Mouse (Mus musculus): ENCODE measurements around the gene Sprr1a. TPM values are rescaled to one million over a fixed set of nuclear protein-coding genes. Genes with fewer than 3 reads are reported as not detected.

Sprr1a gene
- 0.15 TPM in 1 of 2 replicates, not detected in the other for polyA plus RNA-seq (2021; fragmentation: Nextera tagmentation)
- long read RNA-seq, experiment 1, partial matches to known transcripts, result 0 of 1 reads
- long read RNA-seq, experiment 1, other reads (novel, unspliced or antisense), result 0 of 1 reads
- long read RNA-seq, experiment 2, result 0 reads

DNA sequence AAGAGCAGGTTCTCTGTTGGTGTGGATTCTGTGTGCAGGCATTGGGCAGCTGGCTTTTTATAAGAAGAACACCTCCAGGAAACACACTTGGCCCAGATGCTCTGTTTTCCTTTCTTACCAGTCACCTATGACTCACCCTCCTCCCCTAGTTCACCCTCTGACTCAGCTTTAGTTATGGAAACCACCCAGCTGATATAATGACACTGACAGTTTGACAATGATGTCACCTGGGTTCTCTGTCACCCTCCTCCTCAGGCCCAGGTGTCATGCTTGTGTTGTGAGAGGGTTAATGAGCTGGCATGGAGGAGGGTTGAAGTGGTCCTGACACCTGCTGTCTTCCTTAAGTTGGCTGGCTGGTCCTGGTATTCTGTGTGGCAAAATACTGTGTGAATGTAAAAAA lies at the start of gene Sprr1a:
Gene Sprr1a, minus strand, starts transcription at position 33 of the 400 bp plus-strand sequence.

DNA sequence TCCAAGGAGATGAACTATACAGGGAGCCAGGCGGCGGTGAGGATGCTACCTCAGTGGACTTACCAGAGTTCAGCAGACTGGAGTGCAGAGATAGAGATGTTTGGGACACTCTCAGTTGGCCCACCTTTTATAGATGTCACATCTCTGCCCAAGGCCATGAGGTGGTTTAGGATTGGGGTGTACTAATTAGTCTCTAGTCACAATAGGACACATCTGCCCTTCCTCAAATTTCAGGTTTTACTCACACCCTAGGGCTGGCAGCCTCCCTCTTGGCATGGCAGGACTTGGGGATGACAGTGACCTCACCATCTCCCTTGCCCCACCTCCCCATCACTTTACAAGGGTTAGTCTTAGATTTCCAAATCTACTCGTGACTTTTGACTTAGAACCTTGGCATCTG lies 48.7 kb upstream of the Sprr1a start, which contains the start of gene 2310046K23Rik:
Gene 2310046K23Rik, minus strand, starts transcription at position 101 of the 400 bp plus-strand sequence.

DNA sequence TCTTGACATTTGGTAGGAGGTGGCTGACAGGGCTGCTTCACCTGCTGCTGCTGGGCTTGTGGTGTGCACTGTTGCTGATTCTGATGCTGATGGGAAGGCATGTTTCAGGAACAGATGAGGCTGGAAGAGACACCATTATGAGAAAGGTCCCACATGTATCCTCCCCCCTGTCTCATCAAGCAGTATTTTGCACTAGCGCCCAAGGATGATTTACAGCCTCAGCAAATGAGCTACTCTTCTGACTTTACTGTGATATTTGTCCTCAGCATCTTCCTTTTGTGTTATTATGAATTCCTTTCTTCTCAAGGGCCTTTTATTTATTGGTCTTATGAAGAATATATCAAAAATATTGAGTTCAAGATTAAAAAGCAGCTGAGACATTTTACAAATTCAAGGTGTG lies 14.7 kb upstream of the Sprr1a start, which contains the start of gene Sprr4:
Gene Sprr4, minus strand, starts transcription at position 101 of the 400 bp plus-strand sequence.

DNA sequence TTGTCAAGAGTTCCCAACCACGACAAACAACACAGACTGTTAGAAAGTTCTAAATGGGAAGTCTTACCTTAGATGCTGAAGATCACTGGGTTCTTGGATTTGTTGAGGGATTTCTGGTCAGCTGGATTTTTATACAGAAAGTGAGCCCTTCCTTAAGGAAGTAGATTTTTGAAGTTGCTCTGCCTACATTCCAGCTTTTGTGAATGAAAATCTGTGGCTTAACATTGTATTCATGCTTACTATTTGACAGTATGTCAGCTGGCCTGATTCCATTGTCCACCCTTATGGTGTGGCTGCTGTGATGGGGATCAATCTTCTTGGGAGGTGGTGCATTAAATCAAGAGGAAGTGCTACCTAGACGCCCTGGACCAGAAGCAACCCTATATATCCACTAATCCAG lies 27.1 kb downstream of the Sprr1a start, which contains the start of gene Sprr3:
Gene Sprr3, minus strand, starts transcription at position 101 of the 400 bp plus-strand sequence.

DNA sequence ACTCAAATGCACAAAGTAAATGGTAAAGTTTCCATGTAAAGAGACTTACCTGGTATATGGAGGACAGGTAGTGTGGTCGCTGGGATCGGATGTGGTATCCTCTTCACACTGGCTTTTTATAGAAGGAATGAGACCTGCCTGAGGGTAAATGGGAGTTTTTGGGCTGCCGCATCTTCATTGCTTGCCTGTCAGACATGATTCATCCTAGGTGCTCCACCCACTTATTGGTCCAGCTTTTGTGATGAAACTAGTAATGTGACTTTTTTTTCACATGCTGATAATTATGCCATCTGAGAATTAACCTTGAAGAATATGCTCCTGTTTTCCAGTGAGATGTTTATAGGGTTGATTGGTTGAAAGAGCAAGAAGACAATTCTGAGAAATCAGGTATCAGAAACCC lies 47.0 kb downstream of the Sprr1a start, which contains the start of gene Sprr1b:
Gene Sprr1b, minus strand, starts transcription at position 101 of the 400 bp plus-strand sequence.

Other genes starting within 250 kb of the Sprr1a start
- not detected in 2 replicates for gene Sprr2a3, start 200.5 kb downstream of the Sprr1a start, polyA plus RNA-seq (2021; fragmentation: Nextera tagmentation)
- gene Sprr2b, start 169.3 kb downstream of the Sprr1a start, polyA plus RNA-seq (2021; fragmentation: Nextera tagmentation), result not detected in 2 replicates
- gene Sprr2d, start 146.8 kb downstream of the Sprr1a start, polyA plus RNA-seq (2021; fragmentation: Nextera tagmentation), result not detected in 2 replicates
- not detected in 2 replicates for gene Sprr2e, start 133.8 kb downstream of the Sprr1a start, polyA plus RNA-seq (2021; fragmentation: Nextera tagmentation)
- not detected in 2 replicates for gene Sprr2f, start 120.7 kb downstream of the Sprr1a start, polyA plus RNA-seq (2021; fragmentation: Nextera tagmentation)
- gene Sprr2h, start 100.2 kb downstream of the Sprr1a start, polyA plus RNA-seq (2021; fragmentation: Nextera tagmentation), result not detected in 2 replicates
- gene Sprr2i, start 77.9 kb downstream of the Sprr1a start, polyA plus RNA-seq (2021; fragmentation: Nextera tagmentation), result not detected in 2 replicates
- not detected in 2 replicates for gene Sprr2j-ps, start 67.8 kb downstream of the Sprr1a start, polyA plus RNA-seq (2021; fragmentation: Nextera tagmentation)
- gene Gm9774, start 56.5 kb downstream of the Sprr1a start, polyA plus RNA-seq (2021; fragmentation: Nextera tagmentation), result 1.4 and 1.7 TPM in 2 replicates
- gene Sprr2k, start 53.3 kb downstream of the Sprr1a start, polyA plus RNA-seq (2021; fragmentation: Nextera tagmentation), result not detected in 2 replicates
- gene Sprr1b, start 47.1 kb downstream of the Sprr1a start, polyA plus RNA-seq (2021; fragmentation: Nextera tagmentation), result not detected in 2 replicates
- gene Sprr3, start 27.2 kb downstream of the Sprr1a start, polyA plus RNA-seq (2021; fragmentation: Nextera tagmentation), result not detected in 2 replicates
- gene Sprr4, start 14.6 kb upstream of the Sprr1a start, polyA plus RNA-seq (2021; fragmentation: Nextera tagmentation), result not detected in 2 replicates
- gene 2310046K23Rik, start 48.6 kb upstream of the Sprr1a start, polyA plus RNA-seq (2021; fragmentation: Nextera tagmentation), result not detected in 2 replicates
- gene Ivl, start 87.8 kb upstream of the Sprr1a start, polyA plus RNA-seq (2021; fragmentation: Nextera tagmentation), result not detected in 2 replicates
- gene Smcp, start 103.1 kb upstream of the Sprr1a start, polyA plus RNA-seq (2021; fragmentation: Nextera tagmentation), result not detected in 2 replicates
- not detected in 2 replicates for gene 2210017I01Rik, start 121.6 kb upstream of the Sprr1a start, polyA plus RNA-seq (2021; fragmentation: Nextera tagmentation)
- gene Lce6a, start 135.8 kb upstream of the Sprr1a start, polyA plus RNA-seq (2021; fragmentation: Nextera tagmentation), result not detected in 2 replicates
- not detected in 2 replicates for gene Lce1a1, start 162.4 kb upstream of the Sprr1a start, polyA plus RNA-seq (2021; fragmentation: Nextera tagmentation)
- not detected in 2 replicates for gene Lce1b, start 171.0 kb upstream of the Sprr1a start, polyA plus RNA-seq (2021; fragmentation: Nextera tagmentation)
- gene Lce1a2, start 184.4 kb upstream of the Sprr1a start, polyA plus RNA-seq (2021; fragmentation: Nextera tagmentation), result not detected in 2 replicates
- not detected in 2 replicates for gene Lce1c, start 193.4 kb upstream of the Sprr1a start, polyA plus RNA-seq (2021; fragmentation: Nextera tagmentation)
- not detected in 2 replicates for gene Lce1d, start 201.3 kb upstream of the Sprr1a start, polyA plus RNA-seq (2021; fragmentation: Nextera tagmentation)
- not detected in 2 replicates for gene Lce1e, start 223.2 kb upstream of the Sprr1a start, polyA plus RNA-seq (2021; fragmentation: Nextera tagmentation)
- gene Lce1f, start 234.5 kb upstream of the Sprr1a start, polyA plus RNA-seq (2021; fragmentation: Nextera tagmentation), result not detected in 2 replicates

Measured in left cerebral cortex, adult 6 months (tissue).